Mouse (Mus musculus) cortical plate, adult 2 months (tissue): ENCODE data around the gene Camk1d. TPM values are rescaled to one million over a fixed set of nuclear protein-coding genes. Genes with fewer than 3 reads are reported as not detected.

Experiments used
- H3K27ac ChIP-seq: fragments of 200-500 bp; 2 replicates; pipeline ENCODE4 v1.5.1; 2012; ENCODE audit warnings: low read length, control low read depth, inconsistent platforms; ENCODE audit not compliant: insufficient read depth
- H3K4me1 ChIP-seq: fragments of 200-500 bp; 2 replicates; pipeline ENCODE4 v1.6.1; 2011; ENCODE audit warnings: low read length; ENCODE audit not compliant: control insufficient read depth, insufficient read depth
- H3K4me3 ChIP-seq: fragments of 200-500 bp; 2 replicates; pipeline ENCODE4 v1.5.1; 2011; ENCODE audit warnings: mild to moderate bottlenecking, low read length, control low read depth; ENCODE audit not compliant: insufficient read depth
- CTCF ChIP-seq: fragments of 200-500 bp; IDR thresholded peaks from 2 replicates; pipeline ENCODE4 v1.5.1; 2011; ENCODE audit warnings: mild to moderate bottlenecking, control low read depth, low read length; ENCODE audit not compliant: insufficient read depth; ENCODE audit errors: extremely low read depth
- POLR2A ChIP-seq: fragments of 200-500 bp; IDR thresholded peaks from 2 replicates; pipeline ENCODE4 v1.6.1; 2011; ENCODE audit warnings: mild to moderate bottlenecking, low read length, control low read depth; ENCODE audit not compliant: insufficient read depth; ENCODE audit errors: extremely low read depth
- polyA plus RNA-seq: library from polyadenylated mRNA; depleted of rRNA; stranded (reverse); fragments of >200 nt; gene quantifications from 2 replicates; pipeline ENCODE4 v1.2.3, GENCODE M21; 2012

The Camk1d gene
- polyA plus RNA-seq, 1 experiment = 39.9 TPM

DNA sequence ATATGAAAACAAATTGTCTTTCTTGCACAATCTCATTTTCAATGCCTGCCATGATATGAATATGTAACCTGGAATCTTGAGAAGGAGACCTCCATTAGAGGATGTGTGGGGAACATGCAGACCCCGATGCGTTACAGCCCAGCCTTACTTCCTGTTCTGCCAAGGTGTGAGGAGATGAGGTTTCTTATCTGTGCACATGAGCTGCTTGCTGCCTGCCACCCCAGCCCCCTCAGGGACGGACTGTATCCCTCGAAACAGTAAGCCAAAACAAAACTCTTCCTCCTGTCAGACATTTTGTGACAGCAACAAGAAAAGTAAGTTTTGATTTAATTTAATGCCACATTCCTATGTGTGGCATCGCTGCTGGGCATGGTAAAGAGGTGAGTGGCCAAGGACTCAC, 200.2 kb downstream of the Camk1d start:
- no peak overlapping the region for H3K4me3 ChIP-seq
- H3K27ac ChIP-seq = no peak overlapping the region
- H3K4me1 ChIP-seq = peaks cover 4% of the 10 kb centered on the region
- TF ChIP-seq POLR2A (no peak), CTCF (no peak)

DNA sequence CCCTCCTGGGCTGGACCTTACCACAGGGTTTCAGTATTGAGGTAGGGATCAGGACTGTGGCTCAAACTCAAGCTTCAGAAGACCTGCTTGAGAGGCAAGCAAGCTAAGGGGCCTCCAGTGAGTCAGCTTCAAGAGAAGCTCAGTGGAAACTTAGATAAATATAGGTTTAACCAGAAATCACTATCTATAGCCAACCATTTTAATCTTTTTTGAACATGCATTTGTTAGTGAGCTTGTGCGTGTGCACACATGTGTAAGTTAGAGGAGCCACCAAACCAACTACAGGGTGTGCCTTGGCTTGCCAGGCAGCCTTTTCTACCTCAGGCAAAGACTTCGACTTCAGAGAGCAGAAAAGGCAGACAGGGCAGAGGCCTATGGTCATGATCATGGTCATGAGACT, 200.7 kb downstream of the Camk1d start:
- Histone ChIP-seq H3K27ac (no peak overlapping the region), H3K4me1 (peaks cover 3% of the 10 kb centered on the region; the same call in 1 of the 2 replicates), H3K4me3 (no peak overlapping the region)
- TF ChIP-seq CTCF (no peak), POLR2A (no peak)

GRCm38 (mm10) chr2:5510042-5510441, 204.3 kb downstream of the Camk1d start:
- H3K27ac ChIP-seq = no peak overlapping the region
- TF ChIP-seq POLR2A (no peak), CTCF (no peak)
- no peak overlapping the region for H3K4me3 ChIP-seq
- H3K4me1 ChIP-seq = peaks cover 3% of the 10 kb centered on the region; the same call in 1 of the 2 replicates

GRCm38 (mm10) chr2:5499620-5500019, 214.7 kb downstream of the Camk1d start:
- TF ChIP-seq CTCF (no peak), POLR2A (no peak)
- H3K27ac ChIP-seq = no peak overlapping the region
- H3K4me1 ChIP-seq = no peaks in the 10 kb centered on the region
- H3K4me3 ChIP-seq = no peak overlapping the region

DNA sequence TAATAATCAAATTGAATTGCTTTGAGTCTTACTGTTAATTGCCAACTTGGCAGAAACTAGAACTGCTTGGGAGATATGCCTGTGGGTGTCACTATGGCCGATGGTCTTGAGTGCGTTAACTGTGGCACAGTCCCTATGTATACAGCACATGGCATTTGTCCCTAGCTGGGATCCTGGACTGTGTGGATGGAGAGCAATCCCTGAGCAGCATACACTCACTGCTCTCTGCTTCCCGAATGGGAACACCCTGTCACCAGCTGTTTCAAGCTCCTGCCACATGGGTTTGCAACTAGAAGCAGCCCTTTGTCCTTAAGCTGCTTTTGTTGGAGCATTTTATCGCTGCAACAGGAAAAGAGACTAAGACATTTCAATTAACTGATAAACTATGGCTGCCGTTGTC, 224.4 kb downstream of the Camk1d start:
- Histone ChIP-seq H3K4me3 (no peak overlapping the region), H3K4me1 (no peaks in the 10 kb centered on the region), H3K27ac (no peak overlapping the region)
- TF ChIP-seq POLR2A = no peak
- TF ChIP-seq CTCF = no peak

- Histone ChIP-seq H3K27ac (no peak overlapping the region), H3K4me3 (no peak overlapping the region), H3K4me1 (no peaks in the 10 kb centered on the region; the same call in 1 of the 2 replicates)
- TF ChIP-seq POLR2A = no peak
- TF ChIP-seq CTCF = no peak
These were observed 227.0 kb downstream of the Camk1d start for GRCm38 (mm10) chr2:5487344-5487743.

GRCm38 (mm10) chr2:5486663-5487062, 227.7 kb downstream of the Camk1d start:
- Histone ChIP-seq H3K4me1 (no peaks in the 10 kb centered on the region; the same call in 1 of the 2 replicates), H3K4me3 (no peak overlapping the region), H3K27ac (no peak overlapping the region)
- TF ChIP-seq POLR2A = no peak
- TF ChIP-seq CTCF = no peak

DNA sequence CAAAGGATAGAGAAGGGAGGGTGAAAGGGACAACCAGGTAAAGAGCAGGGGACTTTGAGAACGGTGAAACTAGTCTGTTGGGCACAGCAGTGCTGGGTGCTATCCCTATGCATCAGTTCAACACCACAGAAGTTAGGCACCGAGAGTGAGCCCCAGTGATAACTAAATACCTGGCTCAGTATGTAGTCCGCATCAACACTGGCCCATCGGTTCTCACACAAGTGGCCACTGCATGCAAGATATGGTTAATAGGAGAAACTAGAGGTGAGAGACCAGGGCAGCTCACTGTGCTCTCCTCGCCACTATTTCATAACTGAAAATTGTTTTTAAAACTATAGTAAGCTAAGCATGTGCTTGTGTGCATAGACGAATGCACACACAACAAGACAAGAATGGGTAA, 228.5 kb downstream of the Camk1d start:
- TF ChIP-seq CTCF (no peak), POLR2A (no peak)
- H3K27ac ChIP-seq = no peak overlapping the region
- H3K4me1 ChIP-seq = no peaks in the 10 kb centered on the region; the same call in 1 of the 2 replicates
- no peak overlapping the region for H3K4me3 ChIP-seq

DNA sequence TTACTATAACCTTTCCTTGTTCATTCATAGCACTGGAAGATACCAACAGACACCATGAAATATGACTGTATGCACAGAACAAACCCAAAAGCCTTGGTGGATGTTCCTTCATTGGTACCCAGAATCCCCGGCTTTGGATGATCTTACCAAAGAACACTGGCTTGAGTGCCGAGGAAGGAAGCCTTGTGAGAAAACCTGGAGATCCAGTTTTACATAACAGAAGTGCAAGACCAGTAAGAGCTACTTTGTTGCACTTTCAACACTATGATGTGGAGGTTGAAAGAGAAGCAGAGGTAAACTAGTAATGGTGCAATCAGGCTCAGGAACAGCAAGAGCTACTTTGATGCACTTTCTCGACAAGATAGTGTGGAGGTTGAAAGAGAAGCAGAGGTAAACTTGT, 234.4 kb downstream of the Camk1d start:
- no peak for TF ChIP-seq POLR2A
- no peak for TF ChIP-seq CTCF
- H3K27ac ChIP-seq = no peak overlapping the region
- no peaks in the 10 kb centered on the region; the same call in none of the 2 replicates for H3K4me1 ChIP-seq
- no peak overlapping the region for H3K4me3 ChIP-seq

DNA sequence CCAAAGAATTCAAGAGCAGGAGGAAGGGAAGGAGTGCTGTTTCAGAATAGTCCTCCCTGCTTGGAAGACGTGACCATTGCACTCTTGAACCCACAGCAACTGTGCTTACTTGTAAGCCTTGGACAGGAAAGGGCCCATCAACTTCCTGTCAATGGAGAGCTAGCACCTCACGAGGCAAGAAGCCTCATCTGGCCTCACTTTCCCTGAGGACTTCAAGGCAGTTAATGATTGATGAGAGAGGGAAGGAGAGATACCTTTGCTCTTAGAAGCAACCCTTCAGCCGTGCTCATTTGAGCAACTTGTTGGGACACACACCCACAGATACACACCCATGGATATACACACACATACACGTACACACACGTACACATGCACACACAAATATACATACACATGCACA, 235.6 kb downstream of the Camk1d start:
- Histone ChIP-seq H3K4me1 (no peaks in the 10 kb centered on the region; the same call in 1 of the 2 replicates), H3K4me3 (no peak overlapping the region), H3K27ac (no peak overlapping the region)
- no peak for TF ChIP-seq CTCF
- TF ChIP-seq POLR2A = no peak
